Mouse (Mus musculus) heart, adult 2 months (tissue): ENCODE measurements around the gene Itga2b.

Experiments used
- CTCF ChIP-seq: fragments of 200-600 bp; IDR thresholded peaks from 2 replicates; pipeline ENCODE4 v1.8.1; 2022; ENCODE audit warnings: antibody characterized with exemption, mild to moderate bottlenecking, moderate library complexity
- EP300 ChIP-seq: fragments of 200-500 bp; IDR thresholded peaks from 2 replicates; pipeline ENCODE4 v1.6.1; 2011; ENCODE audit warnings: low read depth, low read length, control low read depth; ENCODE audit not compliant: insufficient read depth
- POLR2A ChIP-seq: fragments of 200-500 bp; IDR thresholded peaks from 2 replicates; pipeline ENCODE4 v1.6.1; 2011; ENCODE audit warnings: mild to moderate bottlenecking, low read depth, low read length, control low read depth; ENCODE audit not compliant: insufficient read depth

DNA sequence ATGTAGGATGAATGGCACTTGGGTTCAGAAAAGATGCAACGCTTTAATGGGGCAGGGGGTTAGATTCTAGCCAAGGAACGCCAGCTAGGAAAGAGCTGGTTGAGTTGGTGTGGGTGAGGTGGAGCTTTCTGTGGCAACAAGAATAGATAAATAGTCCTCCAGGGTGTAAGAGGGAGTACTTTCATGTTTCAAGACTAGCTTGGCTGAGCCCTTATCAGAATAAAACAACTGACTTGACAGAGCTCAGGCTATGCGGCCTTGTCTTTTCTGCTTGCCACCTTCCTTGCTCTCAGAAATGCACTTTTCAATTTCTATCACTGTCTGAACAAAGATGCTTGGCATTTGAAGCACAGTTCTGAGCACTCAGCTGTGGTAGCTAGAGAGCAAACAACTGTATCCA is 5.1 kb upstream of the Itga2b start:
- TF ChIP-seq POLR2A (no peak), EP300 (no peak), CTCF (no peak)
